Mouse (Mus musculus): Measurements from ENCODE around the gene Masp1. TPM values are rescaled to one million over a fixed set of nuclear protein-coding genes. Genes with fewer than 3 reads are reported as not detected.

The Masp1 gene
- polyA plus RNA-seq, 1 experiment: 16.5 TPM

DNA sequence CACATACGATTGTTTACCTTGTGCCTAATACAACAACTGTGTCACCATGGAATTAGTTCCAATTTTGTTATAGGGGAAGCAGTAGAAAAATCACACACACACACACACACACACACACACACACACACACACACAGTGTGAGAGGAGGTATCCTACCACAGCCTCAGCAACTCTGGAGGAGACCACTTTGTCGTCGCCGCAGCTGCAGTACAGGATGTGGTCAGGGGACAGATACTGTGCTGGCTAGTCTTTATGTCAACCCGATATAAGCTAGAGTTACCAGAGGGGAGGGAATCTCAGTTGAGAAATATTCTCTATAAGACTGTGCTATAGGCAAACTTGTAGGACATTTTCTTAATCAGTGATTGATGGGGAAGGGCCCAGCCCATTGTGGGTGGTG is 63.3 kb downstream of the Masp1 start:
- H3ac ChIP-seq (ENCODE audit: control insufficient read depth, insufficient read length, low read depth): no peak overlapping the region
- H3K79me2 ChIP-seq (ENCODE audit: control insufficient read depth, insufficient read depth): no peaks in the 10 kb centered on the region
- H3K36me3 ChIP-seq (ENCODE audit: control insufficient read depth, insufficient read depth): no peaks in the 10 kb centered on the region
- H3K27me3 ChIP-seq (ENCODE audit: control insufficient read depth, insufficient read depth, insufficient read length): no peaks in the 10 kb centered on the region
- TF ChIP-seq CTCF (IDR thresholded peaks at IDR 0.05; ENCODE audit: control insufficient read depth, insufficient read depth, insufficient read length) (no peak), CEBPB (IDR thresholded peaks at IDR 0.05; ENCODE audit: low read depth) (no peak), USF1 (IDR thresholded peaks at IDR 0.05; ENCODE audit: low read depth) (no peak)
- no peak overlapping the region for H3K4me3 ChIP-seq (ENCODE audit: insufficient read depth, poor library complexity, severe bottlenecking)
- no peaks in the 10 kb centered on the region for H3K79me3 ChIP-seq (ENCODE audit: low read depth)

DNA sequence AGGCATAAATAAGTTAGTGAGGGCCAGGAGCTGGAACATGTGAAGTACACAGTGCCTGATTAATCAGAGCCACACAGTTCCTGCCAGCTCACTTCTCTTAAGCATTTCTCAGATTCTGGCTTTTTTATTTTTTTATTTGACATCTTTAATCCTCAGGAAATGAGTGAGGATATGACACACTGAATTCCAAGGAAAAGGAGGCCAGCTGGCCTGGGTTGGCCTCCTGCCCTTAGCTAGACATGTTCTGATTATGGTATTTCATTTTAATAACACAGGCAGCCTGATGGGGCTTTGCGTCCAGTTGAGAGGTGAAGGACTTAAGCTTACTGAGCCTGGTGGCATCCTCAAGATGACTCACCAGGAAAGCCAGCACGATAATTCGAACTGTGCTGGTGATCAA is 64.1 kb downstream of the Masp1 start:
- no peak for TF ChIP-seq MYOG (IDR thresholded peaks at IDR 0.05; ENCODE audit: control insufficient read depth, extremely low read depth, insufficient read length)
- TF ChIP-seq MAX (IDR thresholded peaks at IDR 0.05): peak; percentile 80
- TF ChIP-seq FOSL1 (IDR thresholded peaks at IDR 0.05; ENCODE audit: insufficient read depth, low read length, poor library complexity, severe bottlenecking): peak; percentile 58
- TF ChIP-seq MYOD1 (IDR thresholded peaks at IDR 0.05; ENCODE audit: control insufficient read depth, insufficient read length, low read depth): peak; percentile 76
- TF ChIP-seq USF1 (IDR thresholded peaks at IDR 0.05; ENCODE audit: low read depth): no peak
- H3ac ChIP-seq (ENCODE audit: control insufficient read depth, insufficient read length, low read depth): peak overlapping the region; percentile 5
- H3K36me3 ChIP-seq (ENCODE audit: control insufficient read depth, insufficient read depth): no peaks in the 10 kb centered on the region
- no peaks in the 10 kb centered on the region for H3K79me2 ChIP-seq (ENCODE audit: control insufficient read depth, insufficient read depth)
- H3K79me3 ChIP-seq (ENCODE audit: low read depth): no peaks in the 10 kb centered on the region
- no peak overlapping the region for H3K4me3 ChIP-seq (ENCODE audit: insufficient read depth, poor library complexity, severe bottlenecking)
- no peaks in the 10 kb centered on the region for H3K27me3 ChIP-seq (ENCODE audit: control insufficient read depth, insufficient read depth, insufficient read length)

GRCm38 (mm10) chr16:23454376-23454775 is 66.2 kb downstream of the Masp1 start:
- no peak overlapping the region for H3ac ChIP-seq (ENCODE audit: control insufficient read depth, insufficient read length, low read depth)
- TF ChIP-seq CEBPB (IDR thresholded peaks at IDR 0.05; ENCODE audit: low read depth) (no peak), USF1 (IDR thresholded peaks at IDR 0.05; ENCODE audit: low read depth) (peak; percentile 16), MYOD1 (IDR thresholded peaks at IDR 0.05; ENCODE audit: control insufficient read depth, insufficient read length, low read depth) (no peak), MYOG (IDR thresholded peaks at IDR 0.05; ENCODE audit: control insufficient read depth, extremely low read depth, insufficient read length) (no peak), FOSL1 (IDR thresholded peaks at IDR 0.05; ENCODE audit: insufficient read depth, low read length, poor library complexity, severe bottlenecking) (peak; percentile 15), CTCF (IDR thresholded peaks at IDR 0.05; ENCODE audit: control insufficient read depth, insufficient read depth, insufficient read length) (no peak), MAX (IDR thresholded peaks at IDR 0.05) (peak; percentile 70)
- no peaks in the 10 kb centered on the region for H3K79me2 ChIP-seq (ENCODE audit: control insufficient read depth, insufficient read depth)
- H3K4me3 ChIP-seq (ENCODE audit: insufficient read depth, poor library complexity, severe bottlenecking): no peak overlapping the region
- no peaks in the 10 kb centered on the region for H3K79me3 ChIP-seq (ENCODE audit: low read depth)
- H3K27me3 ChIP-seq (ENCODE audit: control insufficient read depth, insufficient read depth, insufficient read length): no peaks in the 10 kb centered on the region
- no peaks in the 10 kb centered on the region for H3K36me3 ChIP-seq (ENCODE audit: control insufficient read depth, insufficient read depth)

DNA sequence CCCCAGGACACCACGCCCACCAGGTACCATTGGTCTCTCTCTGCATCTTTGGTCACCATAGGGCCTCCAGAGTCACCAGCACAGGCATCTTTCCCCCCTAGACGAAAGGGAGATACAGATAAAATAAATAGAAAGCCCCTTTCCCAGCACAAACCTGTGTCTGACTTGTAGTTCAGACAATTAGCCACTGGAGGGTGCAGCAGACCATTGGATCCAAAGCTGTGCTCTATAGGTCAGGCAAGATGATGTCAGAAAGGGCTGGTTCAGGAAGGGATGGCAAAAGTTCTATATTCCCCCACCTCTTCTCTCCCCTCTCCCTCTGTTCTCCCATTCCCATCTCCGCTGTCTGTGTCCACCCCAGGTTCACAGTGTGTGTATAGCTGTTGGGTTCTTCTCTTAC is 68.1 kb downstream of the Masp1 start:
- Histone ChIP-seq H3K4me3 (ENCODE audit: insufficient read depth, poor library complexity, severe bottlenecking) (no peak overlapping the region), H3K79me2 (ENCODE audit: control insufficient read depth, insufficient read depth) (no peaks in the 10 kb centered on the region), H3ac (ENCODE audit: control insufficient read depth, insufficient read length, low read depth) (no peak overlapping the region), H3K36me3 (ENCODE audit: control insufficient read depth, insufficient read depth) (no peaks in the 10 kb centered on the region), H3K79me3 (ENCODE audit: low read depth) (no peaks in the 10 kb centered on the region), H3K27me3 (ENCODE audit: control insufficient read depth, insufficient read depth, insufficient read length) (no peaks in the 10 kb centered on the region)
- TF ChIP-seq CEBPB (IDR thresholded peaks at IDR 0.05; ENCODE audit: low read depth): no peak
- no peak for TF ChIP-seq MAX (IDR thresholded peaks at IDR 0.05)
- TF ChIP-seq CTCF (IDR thresholded peaks at IDR 0.05; ENCODE audit: control insufficient read depth, insufficient read depth, insufficient read length): peak; percentile 42
- no peak for TF ChIP-seq FOSL1 (IDR thresholded peaks at IDR 0.05; ENCODE audit: insufficient read depth, low read length, poor library complexity, severe bottlenecking)

- no peak overlapping the region for H3K4me3 ChIP-seq (ENCODE audit: insufficient read depth, poor library complexity, severe bottlenecking)
- H3K79me3 ChIP-seq (ENCODE audit: low read depth): no peaks in the 10 kb centered on the region
- no peak overlapping the region for H3ac ChIP-seq (ENCODE audit: control insufficient read depth, insufficient read length, low read depth)
- no peaks in the 10 kb centered on the region for H3K79me2 ChIP-seq (ENCODE audit: control insufficient read depth, insufficient read depth)
- H3K36me3 ChIP-seq (ENCODE audit: control insufficient read depth, insufficient read depth): no peaks in the 10 kb centered on the region
- TF ChIP-seq CEBPB (IDR thresholded peaks at IDR 0.05; ENCODE audit: low read depth): no peak
- TF ChIP-seq MYOD1 (IDR thresholded peaks at IDR 0.05; ENCODE audit: control insufficient read depth, insufficient read length, low read depth): no peak
- TF ChIP-seq FOSL1 (IDR thresholded peaks at IDR 0.05; ENCODE audit: insufficient read depth, low read length, poor library complexity, severe bottlenecking): no peak
- no peak for TF ChIP-seq CTCF (IDR thresholded peaks at IDR 0.05; ENCODE audit: control insufficient read depth, insufficient read depth, insufficient read length)
- no peak for TF ChIP-seq MAX (IDR thresholded peaks at IDR 0.05)
- no peak for TF ChIP-seq MYOG (IDR thresholded peaks at IDR 0.05; ENCODE audit: control insufficient read depth, extremely low read depth, insufficient read length)
- TF ChIP-seq USF1 (IDR thresholded peaks at IDR 0.05; ENCODE audit: low read depth): no peak
- no peaks in the 10 kb centered on the region for H3K27me3 ChIP-seq (ENCODE audit: control insufficient read depth, insufficient read depth, insufficient read length)
Observed at GRCm38 (mm10) chr16:23450816-23451215, 69.8 kb downstream of the Masp1 start.

- no peaks in the 10 kb centered on the region for H3K36me3 ChIP-seq (ENCODE audit: control insufficient read depth, insufficient read depth)
- H3K79me3 ChIP-seq (ENCODE audit: low read depth): no peaks in the 10 kb centered on the region
Observed at GRCm38 (mm10) chr16:23449946-23450345, 70.7 kb downstream of the Masp1 start.

More at GRCm38 (mm10) chr16:23449946-23450345, 70.7 kb downstream of the Masp1 start:
- Histone ChIP-seq H3ac (ENCODE audit: control insufficient read depth, insufficient read length, low read depth) (no peak overlapping the region), H3K27me3 (ENCODE audit: control insufficient read depth, insufficient read depth, insufficient read length) (no peaks in the 10 kb centered on the region), H3K4me3 (ENCODE audit: insufficient read depth, poor library complexity, severe bottlenecking) (no peak overlapping the region), H3K79me2 (ENCODE audit: control insufficient read depth, insufficient read depth) (no peaks in the 10 kb centered on the region)
- TF ChIP-seq USF1 (IDR thresholded peaks at IDR 0.05; ENCODE audit: low read depth): no peak
- peak; percentile 28 for TF ChIP-seq CEBPB (IDR thresholded peaks at IDR 0.05; ENCODE audit: low read depth)
- TF ChIP-seq MAX (IDR thresholded peaks at IDR 0.05): no peak
- TF ChIP-seq MYOG (IDR thresholded peaks at IDR 0.05; ENCODE audit: control insufficient read depth, extremely low read depth, insufficient read length): no peak
- TF ChIP-seq CTCF (IDR thresholded peaks at IDR 0.05; ENCODE audit: control insufficient read depth, insufficient read depth, insufficient read length): no peak
- peak; percentile 64 for TF ChIP-seq FOSL1 (IDR thresholded peaks at IDR 0.05; ENCODE audit: insufficient read depth, low read length, poor library complexity, severe bottlenecking)
- TF ChIP-seq MYOD1 (IDR thresholded peaks at IDR 0.05; ENCODE audit: control insufficient read depth, insufficient read length, low read depth): peak; percentile 23

Data from C2C12 (cell line).